Mouse (Mus musculus) midbrain, embryonic 10.5 days (tissue): Measurements from ENCODE around the gene Ovch2. TPM values are rescaled to one million over a fixed set of nuclear protein-coding genes. Genes with fewer than 3 reads are reported as not detected.

ENCODE experiments used
- DNase-seq: peaks from one replicate; pipeline ENCODE4 v3.0.0-alpha.2; 2017; ENCODE audit warnings: low spot score
- H3K27ac ChIP-seq: fragments of 300-500 bp; sonication (generic); replicated peaks from 2 replicates; pipeline ENCODE4 v1.5.1; 2016; ENCODE audit warnings: mild to moderate bottlenecking
- H3K27me3 ChIP-seq: fragments of 300-500 bp; sonication (generic); 2 replicates; pipeline ENCODE4 v1.6.1; 2016; ENCODE audit warnings: low read depth, mild to moderate bottlenecking; ENCODE audit not compliant: poor library complexity, severe bottlenecking
- H3K36me3 ChIP-seq: fragments of 300-500 bp; sonication (generic); 2 replicates; pipeline ENCODE4 v1.6.1; 2016; ENCODE audit warnings: mild to moderate bottlenecking, moderate library complexity
- H3K4me1 ChIP-seq: fragments of 300-500 bp; sonication (generic); 2 replicates; pipeline ENCODE4 v1.6.1; 2016
- H3K4me3 ChIP-seq: fragments of 300-500 bp; sonication (generic); 2 replicates; pipeline ENCODE4 v1.5.1; 2016; ENCODE audit warnings: mild to moderate bottlenecking, moderate library complexity
- H3K9me3 ChIP-seq: fragments of 300-500 bp; sonication (generic); replicated peaks from 2 replicates; pipeline ENCODE4 v1.6.1; 2016; ENCODE audit warnings: mild to moderate bottlenecking
- WGBS: fragments of 180-500 bp; shearing (Covaris S2); methylation state at CpG from one replicate; pipeline ENCODE4 v1.1.7; 2016; 5-methylcytosine and 5-hydroxymethylcytosine counted together
- polyA plus RNA-seq: library from polyadenylated mRNA; unstranded; fragments of >200 nt; fragmentation: Nextera tagmentation; extraction: Ambion mirVana; gene quantifications from 2 replicates; pipeline ENCODE4 v1.2.1, GENCODE M21; 2016

Gene Ovch2
- polyA plus RNA-seq, 1 experiment from 2014 or later = not detected

DNA sequence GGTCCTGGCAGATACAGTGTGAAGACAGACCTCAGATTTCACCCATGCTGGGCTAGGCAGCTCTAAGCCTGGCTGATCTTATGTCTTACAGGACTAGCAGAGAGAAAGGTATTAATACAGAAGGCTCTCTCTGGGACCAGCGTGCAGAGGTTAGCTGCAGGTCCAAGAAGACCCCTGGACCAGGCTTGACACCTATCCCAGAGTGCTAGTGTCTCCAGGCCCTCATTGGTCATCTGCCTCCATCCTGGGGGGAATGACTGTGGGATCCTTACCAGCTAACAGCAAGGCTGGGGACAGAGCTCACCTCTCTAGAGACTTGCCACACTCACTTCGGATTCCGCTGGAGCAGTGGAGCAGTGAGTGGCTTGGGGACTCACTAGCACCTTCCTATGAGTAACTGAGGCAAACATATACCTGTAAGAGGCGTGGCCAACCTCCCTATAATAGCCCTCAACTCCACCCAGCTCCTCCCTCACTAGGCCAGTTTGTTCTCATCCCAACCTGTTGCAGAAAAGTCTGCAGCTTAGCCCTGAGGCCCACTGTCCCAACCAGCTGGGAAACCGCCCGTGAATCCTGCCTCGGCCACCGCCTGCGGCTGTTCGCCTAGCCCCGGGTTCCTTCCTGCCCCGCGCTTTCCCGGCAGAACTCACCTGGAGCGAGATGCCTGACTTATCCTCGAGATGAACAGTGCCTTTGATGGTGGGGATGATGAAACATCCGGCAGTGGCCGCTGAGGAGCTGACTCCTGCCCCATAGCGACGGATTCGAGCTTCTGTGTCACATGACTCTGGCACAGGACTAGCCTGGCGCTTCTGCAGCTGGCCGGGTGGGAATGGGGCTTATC, 43.5 kb downstream of the Ovch2 start, which contains the start of gene Cyb5r2:
Gene Cyb5r2 (minus strand): TSS at position 725 of the 844 bp plus-strand sequence.
- no peaks in the 10 kb centered on the region for H3K36me3 ChIP-seq
- H3K9me3 ChIP-seq = no peaks in the 10 kb centered on the region
- H3K27ac ChIP-seq = no peak within 1 kb of the TSS; the same call in 1 of the 2 replicates
- H3K27me3 ChIP-seq = 0 out of 2 replicates have a peak, but pooled peaks cover 4% of the 10 kb centered on the region
- peak; percentile 54 for DNase-seq
- 14% methylated on average over 23 of the region's 23 CpGs for WGBS
- H3K4me1 ChIP-seq = peaks cover 11% of the 10 kb centered on the region
- peak within 1 kb of the TSS; percentile 45 for H3K4me3 ChIP-seq

GRCm38 (mm10) chr7:107756748-107757147, 44.3 kb downstream of the Ovch2 start:
- Histone ChIP-seq H3K4me3 (no peak overlapping the region), H3K4me1 (peaks cover 11% of the 10 kb centered on the region), H3K27me3 (0 out of 2 replicates have a peak, but pooled peaks cover 4% of the 10 kb centered on the region), H3K36me3 (no peaks in the 10 kb centered on the region), H3K27ac (no peak overlapping the region), H3K9me3 (no peaks in the 10 kb centered on the region)
- no peak for DNase-seq
- WGBS = 93% methylated on average over 2 of the region's 2 CpGs

DNA sequence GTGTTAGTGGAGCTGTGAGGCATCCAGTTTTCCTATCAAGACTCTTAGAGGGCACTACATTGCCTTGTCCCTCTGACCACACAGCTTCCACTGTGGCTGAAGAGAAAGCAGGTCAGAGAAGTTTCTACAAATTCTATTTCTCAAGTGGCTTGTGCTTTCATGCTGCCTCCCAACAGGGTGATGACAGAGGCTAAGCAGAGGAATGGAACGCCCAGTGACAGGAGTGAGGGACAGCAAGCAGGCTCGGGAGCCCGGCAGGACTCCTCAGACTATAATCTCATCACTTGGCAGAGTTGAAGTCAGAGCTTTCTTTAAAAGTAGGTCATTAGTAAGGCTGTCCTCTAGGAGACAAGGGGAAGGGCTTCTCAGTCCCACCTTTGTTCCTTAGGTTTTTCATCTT, 45.1 kb downstream of the Ovch2 start:
- H3K4me3 ChIP-seq = no peak overlapping the region
- no peaks in the 10 kb centered on the region for H3K36me3 ChIP-seq
- no peaks in the 10 kb centered on the region for H3K9me3 ChIP-seq
- 79% methylated on average over 3 of the region's 3 CpGs for WGBS
- DNase-seq = no peak
- H3K4me1 ChIP-seq = peaks cover 11% of the 10 kb centered on the region
- 0 out of 2 replicates have a peak, but pooled peaks cover 4% of the 10 kb centered on the region for H3K27me3 ChIP-seq
- no peak overlapping the region for H3K27ac ChIP-seq

- no peak overlapping the region for H3K27ac ChIP-seq
- no peak for DNase-seq
- no peaks in the 10 kb centered on the region for H3K9me3 ChIP-seq
- H3K36me3 ChIP-seq = no peaks in the 10 kb centered on the region
- H3K4me1 ChIP-seq = no peaks in the 10 kb centered on the region
- H3K27me3 ChIP-seq = 0 out of 2 replicates have a peak, but pooled peaks cover 4% of the 10 kb centered on the region
- no peak overlapping the region for H3K4me3 ChIP-seq
- WGBS = 80% methylated on average over 10 of the region's 10 CpGs
Measured at GRCm38 (mm10) chr7:107752031-107752520, 48.9 kb downstream of the Ovch2 start.

GRCm38 (mm10) chr7:107749721-107750120, 51.3 kb downstream of the Ovch2 start:
- H3K27ac ChIP-seq = no peak overlapping the region
- 92% methylated on average over 4 of the region's 4 CpGs for WGBS
- H3K27me3 ChIP-seq = no peaks in the 10 kb centered on the region
- no peaks in the 10 kb centered on the region for H3K4me1 ChIP-seq
- H3K36me3 ChIP-seq = no peaks in the 10 kb centered on the region
- no peak for DNase-seq
- H3K9me3 ChIP-seq = no peaks in the 10 kb centered on the region
- H3K4me3 ChIP-seq = no peak overlapping the region

GRCm38 (mm10) chr7:107749270-107749669, 51.7 kb downstream of the Ovch2 start:
- Histone ChIP-seq H3K4me1 (no peaks in the 10 kb centered on the region), H3K9me3 (no peaks in the 10 kb centered on the region), H3K36me3 (no peaks in the 10 kb centered on the region), H3K4me3 (no peak overlapping the region), H3K27ac (no peak overlapping the region), H3K27me3 (no peaks in the 10 kb centered on the region)
- DNase-seq = peak; percentile 49
- 10% methylated on average over 3 of the region's 3 CpGs for WGBS

- no peaks in the 10 kb centered on the region for H3K9me3 ChIP-seq
- no peaks in the 10 kb centered on the region for H3K27me3 ChIP-seq
- H3K27ac ChIP-seq = no peak overlapping the region
- H3K36me3 ChIP-seq = no peaks in the 10 kb centered on the region
- 19% methylated on average over 2 of the region's 2 CpGs for WGBS
- peak; percentile 55 for DNase-seq
- H3K4me3 ChIP-seq = no peak overlapping the region
- H3K4me1 ChIP-seq = no peaks in the 10 kb centered on the region
Measured at GRCm38 (mm10) chr7:107747954-107748353, 53.1 kb downstream of the Ovch2 start.

DNA sequence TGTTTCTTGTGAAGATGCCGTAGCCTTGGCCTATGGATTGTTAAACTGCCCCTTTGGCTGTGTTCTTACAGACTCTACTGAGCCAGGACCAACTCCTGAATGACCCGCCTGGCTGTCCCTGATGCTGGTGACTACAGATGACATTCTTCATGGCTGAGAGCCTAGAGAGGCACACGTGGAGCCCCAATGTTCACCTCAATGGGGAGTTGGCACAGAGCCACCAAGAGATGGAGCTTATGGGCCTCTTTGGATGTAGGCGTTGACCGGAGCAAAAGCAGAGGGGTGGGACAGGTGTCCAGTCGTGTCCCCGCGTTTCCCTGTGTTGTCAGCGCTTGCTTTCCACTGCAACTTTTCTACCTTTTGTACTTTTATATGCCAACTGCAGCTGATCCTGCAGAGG, 53.5 kb downstream of the Ovch2 start:
- H3K9me3 ChIP-seq = no peaks in the 10 kb centered on the region
- H3K4me3 ChIP-seq = no peak overlapping the region
- WGBS = 87% methylated on average over 9 of the region's 9 CpGs
- H3K27me3 ChIP-seq = no peaks in the 10 kb centered on the region
- H3K36me3 ChIP-seq = no peaks in the 10 kb centered on the region
- H3K27ac ChIP-seq = no peak overlapping the region
- no peaks in the 10 kb centered on the region for H3K4me1 ChIP-seq
- no peak for DNase-seq

DNA sequence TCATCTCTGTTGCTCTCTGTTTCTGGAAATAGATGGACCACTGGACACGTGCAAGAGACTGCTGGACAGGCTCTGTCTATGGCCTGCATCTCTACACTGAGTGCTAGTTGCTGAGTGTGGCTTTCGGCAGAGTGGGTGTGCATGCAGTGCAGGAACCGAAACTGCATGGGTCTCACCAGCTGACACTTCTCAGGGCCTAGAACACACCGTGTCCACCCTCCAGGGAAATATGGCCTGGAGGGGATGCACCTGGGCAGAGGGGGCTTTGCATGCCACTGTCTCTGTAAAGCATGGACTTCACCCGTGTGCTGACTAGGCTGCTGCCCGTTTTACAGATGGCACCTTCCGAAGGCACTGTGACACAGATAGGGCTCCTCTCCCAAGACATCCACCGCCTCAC, 55.0 kb downstream of the Ovch2 start:
- no peak for DNase-seq
- no peaks in the 10 kb centered on the region for H3K36me3 ChIP-seq
- H3K27me3 ChIP-seq = no peaks in the 10 kb centered on the region
- no peaks in the 10 kb centered on the region for H3K4me1 ChIP-seq
- no peak overlapping the region for H3K27ac ChIP-seq
- no peaks in the 10 kb centered on the region for H3K9me3 ChIP-seq
- WGBS = 92% methylated on average over 8 of the region's 8 CpGs
- no peak overlapping the region for H3K4me3 ChIP-seq

DNA sequence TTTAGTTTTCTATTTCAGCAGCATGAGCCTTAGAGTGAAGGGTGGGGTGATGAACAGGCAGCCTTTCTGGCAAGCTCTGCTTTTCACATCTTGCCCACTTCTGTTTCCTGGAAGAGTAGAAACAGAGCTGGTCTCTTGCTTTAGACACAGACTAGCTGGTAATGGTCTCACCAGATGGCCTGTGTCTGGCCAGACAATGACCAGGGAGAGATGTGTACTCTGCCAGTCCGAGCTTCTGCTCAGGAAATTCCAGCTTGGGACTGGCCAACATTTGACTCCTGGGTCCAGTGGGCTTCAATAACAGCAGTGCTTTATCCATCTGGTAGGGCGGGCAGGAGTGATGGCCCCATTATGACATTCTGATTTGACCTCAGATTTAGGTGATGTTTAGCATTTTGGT, 55.9 kb downstream of the Ovch2 start:
- H3K27me3 ChIP-seq = no peaks in the 10 kb centered on the region
- H3K4me1 ChIP-seq = no peaks in the 10 kb centered on the region
- 88% methylated on average over 2 of the region's 2 CpGs for WGBS
- no peak for DNase-seq
- no peaks in the 10 kb centered on the region for H3K9me3 ChIP-seq
- no peak overlapping the region for H3K27ac ChIP-seq
- no peaks in the 10 kb centered on the region for H3K36me3 ChIP-seq
- H3K4me3 ChIP-seq = no peak overlapping the region

GRCm38 (mm10) chr7:107744454-107744853, 56.6 kb downstream of the Ovch2 start:
- 93% methylated on average over 4 of the region's 4 CpGs for WGBS

GRCm38 (mm10) chr7:107742963-107743465, 58.0 kb downstream of the Ovch2 start:
- Histone ChIP-seq H3K27me3 (no peaks in the 10 kb centered on the region), H3K4me3 (no peak overlapping the region), H3K36me3 (no peaks in the 10 kb centered on the region), H3K27ac (no peak overlapping the region), H3K9me3 (no peaks in the 10 kb centered on the region), H3K4me1 (no peaks in the 10 kb centered on the region)
- no peak for DNase-seq
- 86% methylated on average over 10 of the region's 10 CpGs for WGBS

More at GRCm38 (mm10) chr7:107744454-107744853, 56.6 kb downstream of the Ovch2 start:
- no peak overlapping the region for H3K27ac ChIP-seq
- no peak for DNase-seq
- H3K9me3 ChIP-seq = no peaks in the 10 kb centered on the region
- no peak overlapping the region for H3K4me3 ChIP-seq
- no peaks in the 10 kb centered on the region for H3K4me1 ChIP-seq
- H3K27me3 ChIP-seq = no peaks in the 10 kb centered on the region
- no peaks in the 10 kb centered on the region for H3K36me3 ChIP-seq

DNA sequence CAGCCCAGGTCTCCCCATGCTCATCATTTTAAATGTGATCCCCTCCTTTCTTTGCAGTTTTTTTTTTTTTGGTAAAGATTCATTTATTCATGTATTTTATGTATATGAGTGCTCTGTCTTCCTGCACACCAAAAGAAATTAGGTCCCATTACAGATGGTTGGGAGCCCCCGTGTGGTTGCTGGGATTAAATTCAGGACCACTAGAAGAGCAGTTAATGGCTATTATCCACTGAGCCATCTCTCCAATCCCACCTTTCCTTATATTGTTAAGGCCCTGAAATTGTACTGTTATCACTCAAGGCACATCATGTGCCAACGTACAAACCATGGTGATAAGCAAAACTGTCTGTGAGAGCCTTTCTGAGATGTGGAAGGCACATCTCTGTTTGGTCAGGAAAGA, 62.3 kb downstream of the Ovch2 start:
- Histone ChIP-seq H3K4me1 (no peaks in the 10 kb centered on the region), H3K27ac (no peak overlapping the region), H3K36me3 (no peaks in the 10 kb centered on the region), H3K9me3 (no peaks in the 10 kb centered on the region), H3K4me3 (no peak overlapping the region), H3K27me3 (no peaks in the 10 kb centered on the region)
- peak; percentile 19 for DNase-seq
- 35% methylated on average over 2 of the region's 2 CpGs for WGBS
